Mouse (Mus musculus) kidney, postnatal 4 days (tissue): ENCODE data around the gene Olfr963.
A peak's percentile ranks its signal among the peaks of the same experiment; 100 is the strongest.
"Not testable (repeated sequence)": the region's sequence is repeated elsewhere in the genome, so short reads cannot be mapped to it uniquely, and the experiment has no call there.

ENCODE experiments used
- DNase-seq, 2 experiments: peaks; one replicate each; pipeline ENCODE4 v3.0.0; 2021; ENCODE audit warnings: mixed read lengths in 2 of 2

The Olfr963 gene

GRCm38 (mm10) chr9:39666905-39667304, at the start of gene Olfr963:
Olfr963 (plus strand) TSS chr9:39667205.
- DNase-seq = no peak

- no peak for DNase-seq
Observed at GRCm38 (mm10) chr9:39621073-39621472, 45.9 kb upstream of the Olfr963 start, which contains the start of gene Olfr960. Olfr960 (plus strand) TSS chr9:39621373.

GRCm38 (mm10) chr9:39623783-39624182, 43.2 kb upstream of the Olfr963 start:
- DNase-seq = no peak

GRCm38 (mm10) chr9:39624711-39625110, 42.3 kb upstream of the Olfr963 start:
- DNase-seq = no peak

- no peak for DNase-seq
Observed at GRCm38 (mm10) chr9:39629069-39629468, 37.9 kb upstream of the Olfr963 start.

GRCm38 (mm10) chr9:39633913-39634594, 33.0 kb upstream of the Olfr963 start:
- no peak for DNase-seq

GRCm38 (mm10) chr9:39644785-39645184, 22.2 kb upstream of the Olfr963 start, which contains the start of gene Olfr961:
Olfr961 (plus strand) TSS chr9:39645085.
- no peak for DNase-seq

GRCm38 (mm10) chr9:39647382-39647781, 19.6 kb upstream of the Olfr963 start:
- DNase-seq = no peak

GRCm38 (mm10) chr9:39654756-39655396, 12.1 kb upstream of the Olfr963 start:
- DNase-seq = no peak

GRCm38 (mm10) chr9:39669723-39670122, 2.7 kb downstream of the Olfr963 start:
- no peak for DNase-seq

- no peak for DNase-seq
Observed at GRCm38 (mm10) chr9:39674820-39675219, 7.8 kb downstream of the Olfr963 start.

GRCm38 (mm10) chr9:39678557-39678956, 11.6 kb downstream of the Olfr963 start:
- no peak for DNase-seq

- no peak for DNase-seq
Observed at GRCm38 (mm10) chr9:39679280-39679679, 12.3 kb downstream of the Olfr963 start.

- DNase-seq = not testable (repeated sequence)
Observed at GRCm38 (mm10) chr9:39701123-39701522, 34.1 kb downstream of the Olfr963 start.

- no peak for DNase-seq
Observed at GRCm38 (mm10) chr9:39707017-39707416, 40.0 kb downstream of the Olfr963 start, which contains the start of gene Olfr149. Olfr149 (minus strand) TSS chr9:39707117.

- DNase-seq = peak; percentile 56 to 68
Observed at GRCm38 (mm10) chr9:39708958-39709357, 42.0 kb downstream of the Olfr963 start.

GRCm38 (mm10) chr9:39711053-39711452, 44.0 kb downstream of the Olfr963 start, which contains the start of gene Olfr965:
Olfr965 (plus strand) TSS chr9:39711353.
- no peak for DNase-seq
